Mouse (Mus musculus): ENCODE measurements around the gene Bglap.

- TF ChIP-seq POLR2A (IDR thresholded peaks at IDR 0.05; ENCODE audit: low read depth, low read length) (no peak), CTCF (IDR thresholded peaks at IDR 0.05; ENCODE audit: extremely low read depth, insufficient read length, insufficient replicate concordance, low read depth, low read length) (no peak)
Measured at GRCm38 (mm10) chr3:88365705-88366361, 18.4 kb downstream of the Bglap start.
